ENCODE assay signal across 11 mouse cellular contexts in the genomic region with DNA sequence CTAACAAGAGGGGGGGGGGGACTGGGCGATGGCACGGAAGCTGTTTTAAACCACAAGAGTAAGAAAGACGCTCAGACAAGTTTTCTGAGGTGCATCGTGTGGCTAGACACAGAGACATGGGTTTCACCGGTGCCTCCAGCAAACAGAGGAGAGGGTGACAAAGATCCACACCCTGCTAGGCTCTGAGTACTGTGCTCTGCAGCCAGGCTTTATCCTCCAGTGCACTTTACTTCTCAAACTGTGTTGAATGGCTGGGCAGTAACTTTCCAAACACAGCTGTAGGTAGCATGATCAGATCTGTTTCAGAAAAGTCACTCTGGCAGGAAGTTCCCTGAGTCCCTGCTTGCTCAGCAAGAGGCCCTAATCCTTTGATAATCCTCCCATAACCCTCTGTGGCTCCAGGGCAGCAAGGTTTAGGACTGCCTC. TPM values are rescaled to one million over a fixed set of nuclear protein-coding genes. Genes with fewer than 3 reads are reported as not detected.
DNase-seq lines count a peak whose midpoint lies in the region; ATAC-seq and TF ChIP-seq lines count a peak whose summit lies in the region.
"Had no signal": no experiment of that assay in that cellular context is flagged by ENCODE, and none has a peak within 500 bp of the region (broad histone marks: within the 10 kb centered on the region; RNA-seq: fewer than 3 reads in every experiment).

No protein-coding gene starts in this region.

- peak overlapping the region; percentile 50 for H3K27ac ChIP-seq in midbrain, embryonic 10.5 days (replicated peaks)
- no peak overlapping the region for H3K27ac ChIP-seq in midbrain, embryonic 13.5 days
- no peak overlapping the region for H3K27ac ChIP-seq in limb, embryonic 14.5 days (replicated peaks; ENCODE audit: low read depth, low read length)

- H3K4me3 ChIP-seq in midbrain, embryonic 10.5 days: 0 out of 2 replicates have a peak overlapping the region, but pooled peaks have one; percentile 2
- no peak overlapping the region for H3K4me3 ChIP-seq in midbrain, embryonic 13.5 days (replicated peaks)
- no peak overlapping the region for H3K4me3 ChIP-seq in limb, embryonic 14.5 days (replicated peaks; ENCODE audit: low read length)

- no peak for ATAC-seq in midbrain, embryonic 13.5 days
- no peak for ATAC-seq in limb, embryonic 14.5 days (ENCODE audit: low FRiP score, low read depth)

- intact Hi-C loops in heart, postnatal 36 days (cut with DNase I): no loop called here

- no peak overlapping the region for H3K9ac ChIP-seq in midbrain, embryonic 13.5 days (replicated peaks)
- no peak overlapping the region for H3K9ac ChIP-seq in limb, embryonic 14.5 days (ENCODE audit: low read depth, low read length, severe bottlenecking)

- H3K36me3 ChIP-seq in midbrain, embryonic 10.5 days: no peaks in the 10 kb centered on the region
- no peaks in the 10 kb centered on the region for H3K36me3 ChIP-seq in midbrain, embryonic 13.5 days
- no peaks in the 10 kb centered on the region for H3K36me3 ChIP-seq in limb, embryonic 14.5 days (ENCODE audit: control insufficient read depth, insufficient read depth, low read length)

- no peak for TF ChIP-seq POLR2A in limb, embryonic 14.5 days (IDR thresholded peaks at IDR 0.05; ENCODE audit: borderline replicate concordance, extremely low read depth, insufficient read depth, insufficient read length)

- no peaks in the 10 kb centered on the region for H3K27me3 ChIP-seq in midbrain, embryonic 10.5 days (ENCODE audit: low read depth, poor library complexity, severe bottlenecking)
- H3K27me3 ChIP-seq in midbrain, embryonic 13.5 days: no peaks in the 10 kb centered on the region
- H3K27me3 ChIP-seq in limb, embryonic 14.5 days (ENCODE audit: control insufficient read depth, insufficient read depth, low read length): no peaks in the 10 kb centered on the region

- H3K4me2 ChIP-seq in midbrain, embryonic 13.5 days (replicated peaks): no peak overlapping the region
- H3K4me2 ChIP-seq in limb, embryonic 14.5 days (replicated peaks; ENCODE audit: low read depth, low read length, severe bottlenecking): no peak overlapping the region

- H3K4me1 ChIP-seq in midbrain, embryonic 10.5 days: peaks cover 30% of the 10 kb centered on the region
- H3K4me1 ChIP-seq in midbrain, embryonic 13.5 days (replicated peaks): peaks cover 10% of the 10 kb centered on the region
- peaks cover 10% of the 10 kb centered on the region for H3K4me1 ChIP-seq in limb, embryonic 14.5 days (ENCODE audit: control insufficient read depth, insufficient read depth, low read length)

- WGBS in midbrain, embryonic 10.5 days: 9% methylated on average over 5 of the region's 5 CpGs
- 10% methylated on average over 5 of the region's 5 CpGs for WGBS in midbrain, embryonic 13.5 days
- WGBS in limb, embryonic 14.5 days: 29% methylated on average over 5 of the region's 5 CpGs

- H3K9me3 ChIP-seq in midbrain, embryonic 10.5 days (replicated peaks): no peaks in the 10 kb centered on the region
- H3K9me3 ChIP-seq in midbrain, embryonic 13.5 days: no peaks in the 10 kb centered on the region
- no peaks in the 10 kb centered on the region for H3K9me3 ChIP-seq in limb, embryonic 14.5 days (ENCODE audit: control insufficient read depth, low read length)

- peak; percentile 32 for DNase-seq in midbrain, embryonic 10.5 days (ENCODE audit: low spot score)
- DNase-seq in embryo, embryonic 11 days: peak; percentile 32
- DNase-seq in limb, embryonic 14.5 days (ENCODE audit: low spot score): peak; percentile 9
- peak; percentile 43 for DNase-seq in thymus, postnatal 14 days
- no peak for DNase-seq in heart, postnatal 36 days
- no peak for DNase-seq in cerebellum, adult 9-11 months
- no peak for DNase-seq in layer of hippocampus, postnatal 14 days (ENCODE audit: low spot score in 2 of 2)
- DNase-seq: gastrocnemius, postnatal 25 days; kidney, adult 11 months; lung, postnatal 36 days had no signal

RNA-seq across cellular contexts. Expression of a gene that starts 43.0 kb away (rescaled TPM):
- polyA plus RNA-seq in midbrain, embryonic 10.5 days (2016; fragmentation: Nextera tagmentation; extraction: Ambion mirVana): 44.6 and 52.5 TPM in 2 replicates
- 39.7 and 45.2 TPM in 2 replicates for polyA plus RNA-seq in midbrain, embryonic 13.5 days (2015; fragmentation: Nextera tagmentation; extraction: Ambion mirVana)
- polyA plus RNA-seq in limb, embryonic 14.5 days (2012; rRNA removed): 26.6 and 30.4 TPM in 2 replicates
- 58.4 TPM in 2 replicates for polyA plus RNA-seq in limb, embryonic 14.5 days (2014; fragmentation: Nextera tagmentation; extraction: Ambion mirVana)
- 10 to 100 TPM; 56.9 to 74.7 TPM for total RNA-seq in heart, postnatal 36 days (2021)
- total RNA-seq in layer of hippocampus, postnatal 14 days (2021): 10 to 100 TPM; 56.9 to 58.0 TPM

Comparison
In these comparisons a context has a peak if more than half of its experiments do, and no peak if none do; other contexts are left out.
1. DNase-seq: peak in midbrain, embryonic 10.5 days (single experiment), embryo, embryonic 11 days (single experiment), limb, embryonic 14.5 days (single experiment) and thymus, postnatal 14 days (single experiment); none in heart, postnatal 36 days (0 of 2), cerebellum, adult 9-11 months (single experiment) and layer of hippocampus, postnatal 14 days (0 of 2).